Mouse (Mus musculus) embryonic fibroblast, embryonic 13.5 days (primary cell): ENCODE measurements around the gene Gab2.

Experiments
- CTCF ChIP-seq: IDR thresholded peaks from 2 replicates; pipeline ENCODE4 v1.5.1; 2011; ENCODE audit warnings: mild to moderate bottlenecking, control low read depth, low read length, moderate library complexity, borderline replicate concordance; ENCODE audit not compliant: insufficient read depth
- POLR2A ChIP-seq: IDR thresholded peaks from 2 replicates; pipeline ENCODE4 v1.6.1; 2011; ENCODE audit warnings: low read depth, mild to moderate bottlenecking, control low read depth, low read length, moderate library complexity

DNA sequence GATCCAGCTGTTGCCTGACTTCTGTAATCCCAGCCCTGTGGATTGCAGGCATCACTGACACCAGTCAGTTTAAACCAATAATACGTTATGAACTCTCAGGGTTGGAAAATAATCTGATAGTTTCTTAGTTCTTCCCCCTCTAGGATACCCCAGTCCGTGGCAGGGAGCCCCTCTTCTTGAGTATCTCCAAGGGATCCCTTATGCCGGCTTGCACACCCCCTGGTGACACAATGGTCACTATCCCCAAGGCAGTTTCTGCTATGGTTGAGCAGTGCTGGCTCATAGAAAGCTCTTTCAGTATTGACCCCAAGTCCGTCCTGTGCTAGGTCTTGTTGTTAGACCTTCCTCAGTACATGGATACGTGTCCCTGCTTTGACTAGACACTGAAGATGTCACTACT lies 267.4 kb downstream of the Gab2 start:
- TF ChIP-seq CTCF (no peak), POLR2A (no peak)
